Mouse (Mus musculus) bone marrow macrophage, adult 2 months (primary cell): Measurements from ENCODE around the gene Baz2b.

Experiments used
- CTCF ChIP-seq: IDR thresholded peaks from 2 replicates; pipeline ENCODE4 v1.5.1; 2012; ENCODE audit warnings: low read depth, mild to moderate bottlenecking, low read length, moderate library complexity
- POLR2A ChIP-seq: IDR thresholded peaks from 2 replicates; pipeline ENCODE4 v1.6.1; 2012; ENCODE audit warnings: mild to moderate bottlenecking, low read depth, low read length, borderline replicate concordance

DNA sequence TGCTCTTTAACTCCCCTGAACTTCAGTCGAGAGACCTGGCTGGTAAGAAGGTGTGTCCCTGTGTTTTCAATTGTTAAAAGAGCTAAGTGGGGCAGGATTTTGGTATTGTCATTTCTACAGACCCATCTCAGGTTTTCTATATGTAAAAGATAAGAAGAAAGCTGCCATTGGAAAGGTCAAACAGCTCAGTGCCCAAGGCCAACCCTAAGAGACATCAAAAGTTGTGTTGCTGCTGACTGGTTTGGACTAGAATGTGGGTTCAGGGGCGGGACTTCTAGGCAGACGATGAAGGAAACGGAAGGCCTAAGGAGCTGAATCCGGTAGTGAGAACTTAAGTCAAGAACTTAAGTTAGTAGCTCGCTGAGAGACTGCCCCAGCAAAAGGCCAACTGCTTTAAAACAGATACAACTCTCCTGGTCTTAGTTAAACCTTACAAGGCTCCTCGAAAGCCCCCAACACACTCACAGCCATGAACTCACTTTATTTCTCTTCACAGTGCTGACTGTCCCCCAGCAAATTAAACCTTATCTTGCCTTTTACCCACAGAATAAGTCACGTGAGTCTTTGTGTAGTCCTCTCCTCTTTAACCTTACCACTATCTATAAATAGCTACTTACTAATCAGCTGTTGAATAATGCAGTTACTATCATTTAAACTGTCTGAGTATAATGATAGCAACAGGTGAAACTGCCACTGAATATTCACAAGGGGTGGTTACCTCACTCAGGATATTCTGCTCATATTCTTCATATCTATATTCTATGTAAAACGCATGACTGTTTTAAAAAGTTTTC lies 158.8 kb downstream of the Baz2b start:
- TF ChIP-seq CTCF (no peak), POLR2A (no peak)
